Mouse (Mus musculus) embryo, embryonic 11.5 days (tissue): Measurements from ENCODE around the gene Myh13.

Source experiments
- DNase-seq: peaks from one replicate; pipeline ENCODE4 v3.0.0-alpha.2; 2012; ENCODE audit warnings: low read depth, low spot score

The Myh13 gene

DNA sequence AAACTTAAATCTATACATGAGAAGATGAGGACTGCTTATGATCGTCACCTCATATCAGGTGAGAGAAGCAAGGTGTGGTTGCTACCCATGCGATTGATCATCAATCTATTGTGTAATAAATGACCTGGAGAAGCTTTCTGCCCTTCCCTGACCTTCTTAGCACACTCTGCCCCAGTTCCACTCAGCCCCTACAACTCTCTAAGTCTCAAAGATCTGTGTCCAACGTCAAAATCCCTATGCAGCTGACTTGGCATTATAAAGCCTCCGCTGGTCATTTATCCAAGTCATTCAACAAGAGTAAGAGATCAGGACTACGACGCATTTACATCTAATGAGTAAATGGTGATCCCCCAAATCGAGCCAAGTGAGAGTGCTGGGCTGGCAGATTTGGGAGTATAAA lies at the start of gene Myh13:
Gene Myh13, plus strand, starts transcription at position 301 of the 400 bp plus-strand sequence.
- DNase-seq = no peak

DNA sequence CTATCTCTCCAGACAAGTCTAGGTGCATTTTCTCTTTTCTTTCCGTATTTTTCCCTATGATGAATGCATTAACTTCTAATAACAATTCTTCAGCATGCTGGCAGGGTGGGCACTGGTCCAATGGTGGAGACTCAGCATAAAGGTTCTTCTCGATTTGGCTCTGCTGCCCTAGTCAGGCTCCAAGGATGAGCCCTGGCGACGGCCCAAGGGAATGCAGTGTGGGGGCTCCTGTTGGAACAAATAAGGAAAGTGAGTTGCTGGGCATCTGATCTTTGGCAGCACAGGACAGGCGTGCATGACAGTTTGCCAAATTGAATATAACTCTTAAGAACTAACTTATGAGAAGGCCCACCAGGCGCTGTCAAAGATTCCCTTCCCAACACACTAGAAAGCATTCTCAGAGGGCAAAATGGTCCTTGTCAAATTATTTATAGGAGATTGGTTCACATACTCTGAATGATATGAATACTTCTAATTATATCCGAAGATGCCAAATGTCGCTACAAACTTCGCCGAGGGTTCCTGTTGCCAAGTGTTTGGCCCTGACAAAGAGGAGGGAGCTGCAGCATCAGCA lies 44.8 kb upstream of the Myh13 start, which contains the start of gene Myh8:
Gene Myh8, plus strand, starts transcription at position 524 of the 574 bp plus-strand sequence.
- DNase-seq = no peak

DNA sequence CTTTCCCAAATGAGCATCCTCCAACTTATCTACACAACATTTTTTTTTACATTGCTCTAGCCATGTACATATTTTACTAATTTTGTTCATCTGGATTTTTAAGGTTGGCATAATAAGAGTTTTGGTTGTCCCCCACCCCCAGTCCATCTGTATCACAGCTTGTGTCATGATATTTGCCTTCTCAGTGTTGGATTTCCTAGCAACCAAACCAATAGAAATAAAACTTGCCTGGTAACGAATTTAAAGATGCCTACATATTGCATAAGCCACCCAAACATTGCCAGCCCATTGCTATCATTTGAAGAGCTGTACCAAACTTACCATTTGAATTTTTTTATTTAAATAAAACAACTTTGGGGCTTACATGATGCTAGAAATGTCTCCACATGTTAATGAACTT lies 28.0 kb upstream of the Myh13 start:
- no peak for DNase-seq

DNA sequence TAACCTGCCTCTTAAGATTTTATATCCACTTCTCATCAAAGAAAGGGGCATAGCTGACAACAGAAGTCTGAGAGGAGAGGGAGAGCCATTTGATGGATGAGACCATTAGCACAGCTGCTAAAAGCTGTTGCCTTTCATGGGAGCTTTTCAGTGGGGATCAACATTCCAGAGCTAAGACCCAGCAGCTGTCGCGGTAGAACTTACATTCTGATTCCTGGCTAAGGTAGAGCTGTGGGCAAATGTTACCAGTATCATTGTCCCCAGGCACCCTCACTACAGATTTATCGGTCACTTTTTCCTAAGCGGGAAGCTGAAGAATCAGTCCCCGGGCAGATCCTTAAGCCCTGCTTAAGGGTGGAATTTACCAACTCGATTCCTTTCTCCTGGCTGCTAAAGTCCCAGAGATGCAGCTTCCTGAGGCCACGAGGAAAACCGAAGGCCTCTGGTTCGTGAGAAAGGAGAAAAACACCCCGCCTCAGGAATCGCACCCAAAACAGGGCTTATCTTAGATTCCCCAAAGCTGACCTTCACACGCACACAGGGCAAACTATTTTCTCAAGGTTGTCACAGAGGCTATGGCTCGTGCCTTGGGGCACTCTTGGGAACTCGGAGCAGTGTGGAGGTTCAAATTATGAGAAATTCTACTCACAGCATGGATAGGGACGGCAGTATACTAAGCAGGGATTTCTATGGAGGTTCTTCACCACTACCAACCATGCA lies 7.6 kb upstream of the Myh13 start:
- peak; percentile 19 for DNase-seq

DNA sequence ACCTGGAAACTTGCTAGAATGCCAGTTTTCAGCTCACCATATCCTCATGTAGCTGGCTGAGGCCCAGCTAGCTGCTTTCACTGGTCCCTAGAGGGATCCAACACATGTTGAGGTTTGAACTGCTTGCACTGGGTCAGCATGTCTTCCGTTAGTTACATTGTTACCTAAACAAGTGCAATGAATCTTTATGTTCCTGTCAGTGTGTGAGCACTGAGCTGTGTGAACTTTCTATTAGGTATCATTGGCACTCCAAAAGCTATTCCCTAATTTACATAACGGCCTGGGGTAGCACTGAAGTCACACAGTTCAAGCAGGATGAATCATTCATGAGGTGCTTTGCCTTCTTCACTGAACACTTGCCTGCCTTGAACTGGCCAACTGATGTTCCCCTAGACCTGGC lies 5.1 kb downstream of the Myh13 start:
- no peak for DNase-seq

DNA sequence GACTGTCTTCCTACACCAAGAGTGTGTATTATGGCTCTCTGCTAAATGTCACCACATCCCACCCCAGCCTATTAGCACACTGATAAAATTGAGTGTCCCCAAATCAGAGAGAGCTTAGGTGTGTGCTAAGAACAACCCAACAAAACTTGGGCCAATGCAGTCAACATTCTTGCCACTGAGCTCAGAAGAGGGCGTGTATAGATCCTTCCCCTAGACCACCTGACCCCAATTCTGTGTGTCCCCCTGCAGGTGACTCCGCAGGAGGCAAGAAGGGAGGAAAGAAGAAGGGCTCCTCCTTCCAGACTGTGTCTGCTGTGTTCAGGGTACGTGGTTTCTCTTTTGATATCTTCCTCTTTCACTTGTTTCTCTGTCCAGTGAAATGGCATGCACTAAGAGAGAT lies 23.1 kb downstream of the Myh13 start:
- DNase-seq = no peak

DNA sequence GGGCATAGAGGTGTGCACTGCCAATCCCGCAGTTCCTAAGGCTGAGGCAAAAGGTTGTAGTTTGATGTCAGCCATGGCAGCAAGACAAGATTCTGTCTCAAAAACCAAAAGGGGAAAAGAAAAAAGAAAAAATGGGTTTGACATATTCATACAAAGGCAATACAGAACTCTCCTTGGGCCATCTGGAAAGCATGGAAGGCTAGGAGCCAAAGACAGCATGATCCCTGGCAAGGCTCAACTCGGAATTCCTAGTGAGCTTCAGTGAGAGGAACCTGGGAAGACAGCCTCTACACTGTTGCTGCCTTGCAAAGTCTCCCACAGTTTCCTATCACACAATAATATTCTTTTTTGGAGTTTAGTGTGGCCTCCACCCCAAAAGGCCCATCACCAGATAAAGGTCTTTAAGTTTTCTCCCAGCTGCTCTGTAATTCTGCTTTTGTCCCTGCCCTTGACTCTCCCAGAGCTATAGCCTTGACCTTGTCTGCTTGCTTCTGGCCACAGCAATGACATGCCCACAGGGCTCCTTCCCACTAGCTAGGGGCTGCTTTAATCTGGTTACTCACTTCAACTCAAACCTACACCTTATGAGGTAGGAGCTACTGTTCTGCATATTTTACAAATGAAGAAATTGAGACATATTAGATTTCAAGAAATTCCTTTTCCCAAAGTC lies 23.9 kb downstream of the Myh13 start:
- no peak for DNase-seq

DNA sequence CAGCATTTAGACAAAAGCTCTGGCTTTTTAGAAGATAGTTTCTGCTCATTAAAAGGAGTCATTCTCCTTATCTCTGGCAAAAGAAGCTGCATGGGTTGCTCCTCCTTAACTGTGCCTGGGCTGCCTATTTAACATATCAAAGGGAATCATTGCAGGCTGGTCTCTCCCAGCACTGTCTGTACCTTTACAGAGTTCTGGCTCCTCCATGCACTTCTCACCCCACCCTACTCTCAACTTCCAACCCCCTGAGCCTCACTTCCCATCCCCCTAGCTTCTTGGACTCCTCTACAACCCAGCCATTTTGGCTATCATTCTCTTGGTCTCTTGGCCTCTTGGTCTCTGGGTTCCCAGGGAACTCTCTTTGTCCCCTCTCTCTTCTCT lies 24.4 kb downstream of the Myh13 start:
- no peak for DNase-seq

DNA sequence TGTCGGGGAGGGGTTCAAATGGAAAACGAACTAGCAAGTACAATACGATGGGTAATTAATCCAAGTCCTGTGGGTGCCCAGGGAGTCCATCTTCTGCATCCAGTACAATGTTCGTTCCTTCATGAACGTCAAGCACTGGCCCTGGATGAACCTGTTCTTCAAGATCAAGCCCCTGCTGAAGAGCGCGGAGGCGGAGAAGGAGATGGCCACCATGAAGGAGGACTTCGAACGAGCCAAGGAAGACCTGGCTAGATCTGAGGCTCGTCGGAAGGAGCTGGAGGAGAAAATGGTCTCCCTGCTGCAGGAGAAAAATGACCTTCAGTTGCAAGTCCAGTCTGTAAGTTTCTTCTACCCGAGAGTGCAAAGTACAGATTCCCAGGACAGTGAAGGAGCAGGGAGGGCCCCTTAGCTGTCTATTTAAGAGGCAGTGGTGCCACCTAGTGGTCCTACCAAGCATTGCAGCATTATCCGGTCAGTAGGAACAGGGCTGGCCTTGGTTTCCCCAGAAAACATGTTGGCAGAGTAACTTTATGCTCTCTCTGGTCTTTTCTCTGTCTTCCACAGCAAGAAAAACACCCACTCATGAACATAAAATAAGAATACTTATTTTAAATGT lies 28.8 kb downstream of the Myh13 start:
- peak; percentile 65 for DNase-seq

DNA sequence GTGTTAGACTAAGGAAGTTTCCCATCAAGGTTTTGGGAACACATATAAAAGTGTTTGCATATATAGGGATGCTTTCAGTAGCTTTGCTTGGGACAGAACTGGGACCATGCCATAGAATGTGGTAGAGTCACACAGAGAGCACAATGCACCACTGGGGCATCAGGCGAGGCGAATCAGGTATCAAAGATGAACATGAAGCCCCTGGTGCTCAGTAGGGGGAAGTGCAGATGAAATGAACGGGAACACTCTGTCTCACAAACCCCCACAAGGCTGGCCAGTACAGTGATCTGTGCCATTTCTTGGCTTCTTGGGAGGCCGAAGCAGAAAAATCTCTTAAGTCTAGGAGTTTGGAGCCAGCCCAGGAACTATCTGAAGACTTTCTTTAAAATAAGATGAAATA lies 31.6 kb downstream of the Myh13 start:
- DNase-seq = no peak

DNA sequence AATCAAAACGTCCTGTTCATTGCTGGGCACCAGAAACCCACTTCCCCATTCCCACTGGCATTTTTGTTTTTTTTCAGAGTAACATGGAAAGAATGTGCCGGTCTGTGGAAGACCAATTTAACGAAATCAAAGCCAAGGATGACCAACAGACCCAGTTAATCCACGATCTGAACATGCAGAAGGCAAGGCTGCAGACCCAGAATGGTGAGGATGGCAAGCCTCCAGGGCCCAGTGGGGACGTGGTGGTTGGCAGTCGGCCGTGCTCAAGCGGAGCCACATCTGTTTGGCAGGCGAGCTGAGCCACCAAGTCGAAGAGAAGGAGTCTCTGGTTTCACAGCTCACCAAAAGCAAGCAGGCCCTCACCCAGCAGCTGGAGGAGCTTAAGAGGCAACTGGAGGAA lies 36.6 kb downstream of the Myh13 start:
- DNase-seq = no peak

DNA sequence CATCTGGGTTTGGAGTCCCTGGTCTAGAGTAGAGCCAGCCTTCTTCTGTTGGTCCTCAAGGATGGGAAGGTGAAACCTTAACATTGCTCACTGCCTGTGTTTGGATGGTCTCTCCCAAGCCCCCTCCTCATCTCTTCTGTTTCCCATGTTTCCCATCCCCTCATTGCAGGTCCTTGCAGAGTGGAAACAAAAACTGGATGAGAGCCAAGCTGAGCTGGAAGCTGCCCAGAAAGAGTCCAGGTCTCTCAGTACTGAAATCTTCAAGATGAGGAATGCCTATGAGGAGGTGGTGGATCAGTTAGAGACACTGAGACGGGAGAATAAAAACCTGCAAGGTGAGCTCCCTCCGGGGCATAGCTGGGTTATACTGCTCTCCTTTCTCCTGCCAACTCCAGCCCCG lies 40.8 kb downstream of the Myh13 start:
- no peak for DNase-seq

DNA sequence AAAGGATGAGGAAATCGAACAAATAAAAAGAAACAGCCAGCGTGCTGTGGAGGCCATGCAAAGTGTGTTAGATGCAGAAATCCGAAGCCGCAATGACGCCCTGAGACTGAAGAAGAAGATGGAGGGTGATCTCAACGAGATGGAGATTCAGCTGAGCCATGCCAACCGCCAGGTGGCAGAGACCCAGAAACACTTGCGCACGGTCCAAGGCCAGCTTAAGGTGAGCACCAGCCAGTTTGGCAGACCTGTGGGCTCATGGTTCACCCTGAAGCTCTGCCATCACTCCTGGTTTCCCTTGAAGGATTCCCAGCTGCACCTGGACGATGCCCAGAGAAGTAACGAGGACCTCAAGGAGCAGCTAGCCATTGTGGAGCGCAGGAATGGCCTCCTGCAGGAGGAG lies 43.1 kb downstream of the Myh13 start:
- DNase-seq = no peak

DNA sequence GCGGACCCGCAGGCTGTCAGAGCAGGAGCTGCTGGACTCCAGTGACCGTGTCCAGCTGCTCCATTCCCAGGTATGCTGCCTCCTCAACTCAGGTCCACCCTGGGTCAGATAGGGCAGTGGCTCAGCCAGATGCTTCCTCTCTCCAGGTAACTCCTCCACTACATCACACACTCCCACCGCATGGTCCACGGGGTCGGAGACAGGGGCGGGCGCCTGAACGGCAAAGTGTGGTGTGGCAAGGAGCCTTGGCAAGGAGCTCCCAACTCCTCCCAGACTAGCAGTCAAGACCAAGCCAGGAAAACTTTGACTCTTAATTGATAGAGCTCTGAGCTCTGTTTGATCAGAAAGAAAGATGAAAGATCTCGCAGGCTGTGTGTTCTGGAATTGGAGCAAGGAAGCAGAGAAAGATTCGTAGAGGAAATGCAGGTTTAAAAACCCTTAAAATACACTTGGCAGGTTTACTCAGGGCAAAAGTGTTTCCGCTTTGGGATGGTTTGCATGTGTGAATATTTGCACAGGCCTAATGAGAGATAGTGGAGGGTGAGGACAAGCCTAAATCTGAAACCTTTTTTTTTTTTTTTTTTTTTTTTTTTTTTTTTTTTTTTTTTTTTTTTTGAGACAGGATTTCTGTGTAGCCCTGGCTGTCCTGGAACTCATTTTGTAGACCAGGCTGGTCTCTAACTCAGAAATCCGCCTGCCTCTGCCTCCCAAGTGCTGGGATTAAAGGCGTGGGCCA lies 43.7 kb downstream of the Myh13 start:
- DNase-seq = no peak

DNA sequence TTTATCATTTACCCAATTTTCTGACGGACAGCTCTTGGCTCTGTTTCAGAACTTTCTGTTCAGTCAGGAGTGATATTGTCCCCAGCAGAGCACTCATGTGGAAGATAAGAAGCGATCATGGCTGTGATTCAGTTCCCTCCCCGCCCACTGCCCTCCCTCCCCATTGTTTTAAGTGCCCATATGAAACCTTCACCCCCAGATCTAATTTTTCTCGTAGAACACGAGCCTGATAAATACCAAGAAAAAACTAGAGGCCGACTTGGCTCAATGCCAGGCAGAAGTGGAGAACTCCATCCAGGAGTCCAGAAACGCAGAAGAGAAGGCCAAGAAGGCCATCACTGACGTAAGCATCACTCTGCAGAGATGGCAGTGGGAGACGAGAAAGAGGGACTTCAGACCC lies 45.5 kb downstream of the Myh13 start:
- no peak for DNase-seq

DNA sequence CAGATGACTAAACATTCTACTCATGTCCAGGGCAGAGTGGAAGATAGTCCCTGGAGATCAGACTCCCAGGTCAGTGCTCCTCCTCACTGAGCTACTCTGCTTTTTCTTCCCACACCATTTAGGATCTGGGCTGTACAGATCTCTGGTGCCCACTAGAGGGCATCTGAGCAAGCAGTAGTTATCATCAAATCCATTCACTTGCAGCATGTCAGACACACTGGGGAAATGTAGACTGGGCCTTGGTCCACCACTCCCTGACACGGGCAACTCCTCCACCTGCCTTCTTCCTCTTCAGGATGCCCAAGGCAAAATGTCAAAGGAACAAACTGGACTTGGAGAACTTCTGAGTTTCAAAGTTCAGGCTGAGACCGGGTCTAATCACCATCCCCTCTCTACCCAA lies 51.9 kb downstream of the Myh13 start:
- DNase-seq = no peak

DNA sequence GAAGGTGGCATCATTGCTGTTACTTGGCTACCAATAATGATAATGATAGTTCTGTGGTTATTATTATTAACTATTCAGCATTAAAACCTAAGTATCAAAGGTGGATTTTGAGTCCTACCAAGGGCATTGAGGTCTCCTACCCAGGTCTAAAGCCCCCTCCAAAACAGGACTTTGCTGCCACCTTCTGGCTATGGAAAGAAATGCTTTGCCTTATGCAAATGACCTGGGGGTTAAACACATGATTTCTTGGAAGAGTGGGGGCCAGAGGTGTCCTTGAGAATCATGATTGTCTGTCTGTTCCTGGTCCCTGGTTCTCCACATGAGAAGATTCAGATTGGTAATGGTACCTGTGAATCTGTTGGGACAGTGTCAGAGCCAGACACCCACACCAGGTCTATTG lies 54.9 kb downstream of the Myh13 start:
- DNase-seq = no peak

DNA sequence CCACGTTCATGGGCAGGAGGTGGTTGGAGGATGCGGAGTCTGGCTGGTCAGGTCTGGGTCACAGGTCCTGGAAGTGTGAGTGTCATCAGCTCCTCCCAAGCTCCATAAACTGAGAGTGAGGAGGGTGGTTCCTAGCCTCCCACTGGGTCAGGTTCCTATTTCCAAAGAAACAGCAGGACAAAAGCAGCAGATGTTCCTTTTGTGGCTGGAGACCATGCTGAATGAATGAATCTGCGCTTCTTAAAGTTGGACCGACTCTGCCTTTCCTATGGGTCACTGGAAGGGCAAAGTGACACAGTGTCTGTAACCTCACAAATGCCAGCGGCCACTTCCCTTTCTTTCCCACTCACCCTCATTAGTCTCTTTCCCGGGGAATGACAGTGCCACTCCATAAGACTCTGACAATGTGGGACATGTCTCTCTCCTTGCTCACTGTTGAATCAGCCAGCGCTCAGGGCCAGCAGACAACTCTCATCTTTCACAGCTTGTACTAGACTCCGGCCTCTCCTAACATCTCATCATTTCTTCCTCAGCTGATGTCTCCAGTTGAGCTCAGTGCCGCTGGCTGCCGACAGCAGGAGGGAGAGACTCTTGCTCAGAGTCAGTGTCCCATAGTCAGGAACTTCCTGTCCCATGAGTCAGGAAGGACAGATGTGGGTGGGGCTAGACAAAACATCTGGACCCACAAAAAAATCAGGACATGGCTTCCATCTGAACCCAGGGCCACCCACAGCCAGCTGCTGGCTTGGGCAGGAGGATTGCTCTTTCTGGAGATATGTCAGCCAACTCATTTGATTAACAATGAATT lies 58.4 kb downstream of the Myh13 start:
- no peak for DNase-seq

DNA sequence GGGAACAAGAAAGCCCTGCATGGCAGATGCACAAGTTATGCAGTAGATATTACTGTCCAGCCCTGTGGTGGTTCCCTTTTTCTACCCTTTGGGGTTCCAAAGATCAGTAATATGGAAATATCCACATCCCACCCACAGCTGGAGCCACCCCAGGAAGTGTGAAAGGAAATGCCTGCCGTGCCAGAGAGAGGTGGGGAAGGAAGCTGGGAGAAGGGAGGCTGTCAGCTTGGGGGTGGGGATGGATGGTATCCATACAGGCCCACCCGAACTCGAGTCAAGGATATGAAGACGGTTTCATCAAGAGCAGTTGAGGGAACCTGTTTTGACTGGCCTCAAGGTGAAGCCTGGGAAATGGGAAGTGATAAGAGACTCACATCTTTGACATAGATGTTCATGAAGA lies 60.4 kb downstream of the Myh13 start:
- DNase-seq = no peak

DNA sequence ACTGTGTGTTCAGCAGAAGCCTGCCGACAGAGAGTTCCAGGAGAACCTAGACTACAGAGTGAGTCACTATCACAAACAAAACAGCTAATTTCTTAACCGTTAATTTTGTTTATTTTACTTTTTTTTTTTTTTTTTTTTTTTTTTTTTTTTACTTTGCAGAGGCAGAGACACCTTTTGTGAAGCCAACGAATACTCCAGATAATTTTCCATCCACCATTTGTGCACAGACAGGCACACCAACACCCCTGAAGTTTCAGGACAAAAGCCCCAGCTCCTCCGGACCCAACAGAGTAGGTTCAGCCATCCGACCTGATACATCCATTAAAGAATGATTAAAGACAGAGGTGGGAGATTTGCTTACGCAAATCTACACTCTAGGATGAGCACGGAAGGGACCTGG lies 63.2 kb downstream of the Myh13 start:
- no peak for DNase-seq

DNA sequence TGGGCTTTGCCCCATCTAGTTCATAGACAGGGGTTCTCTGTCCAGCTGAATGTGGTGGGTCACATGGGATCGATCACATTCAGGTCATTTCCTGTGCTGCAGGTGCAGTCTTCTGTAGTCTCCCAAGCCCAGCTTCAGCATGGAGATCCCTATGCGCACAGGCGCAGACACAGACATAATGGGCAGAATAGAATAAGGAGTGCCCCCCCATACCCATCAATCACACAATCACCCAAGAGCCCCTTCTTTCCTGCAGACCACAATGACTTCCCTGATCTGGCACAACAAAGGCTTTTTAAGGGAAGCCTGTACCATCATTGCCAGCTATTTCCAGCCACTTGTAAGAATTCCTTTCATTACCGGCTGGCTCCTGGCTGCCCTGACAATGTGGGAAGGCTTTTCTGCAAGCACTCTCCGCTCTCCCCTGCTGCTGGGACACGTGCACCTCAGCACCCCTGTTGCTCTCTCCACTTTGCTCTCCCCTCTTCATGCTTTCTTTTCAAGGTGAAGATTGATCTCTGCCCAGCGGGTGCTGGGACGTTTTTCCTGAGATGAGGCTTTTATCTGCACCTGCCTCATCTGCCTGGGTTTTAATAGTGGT lies 65.5 kb downstream of the Myh13 start:
- DNase-seq = no peak
